Mouse (Mus musculus) thymus, adult 2 months (tissue): ENCODE results near the gene Pitpnm2. TPM values are rescaled to one million over a fixed set of nuclear protein-coding genes. Genes with fewer than 3 reads are reported as not detected.

Experiments
- DNase-seq: peaks from one replicate; pipeline ENCODE4 v3.0.0; 2021
- H3K27ac ChIP-seq: fragments of 200-500 bp; 2 replicates; pipeline ENCODE4 v1.5.1; 2012; ENCODE audit warnings: low read length, control low read depth; ENCODE audit not compliant: control insufficient read depth, insufficient read depth
- H3K27me3 ChIP-seq: fragments of 200-500 bp; 2 replicates; pipeline ENCODE4 v1.6.1; 2012; ENCODE audit warnings: mild to moderate bottlenecking, low read length, moderate library complexity, mixed read lengths; ENCODE audit not compliant: control insufficient read depth, insufficient read depth
- H3K36me3 ChIP-seq: fragments of 200-500 bp; 2 replicates; pipeline ENCODE4 v1.6.1; 2012; ENCODE audit warnings: mild to moderate bottlenecking, low read length, moderate library complexity; ENCODE audit not compliant: control insufficient read depth, insufficient read depth
- H3K4me1 ChIP-seq: fragments of 200-500 bp; replicated peaks from 2 replicates; pipeline ENCODE4 v1.6.1; 2012; ENCODE audit warnings: low read length; ENCODE audit not compliant: control insufficient read depth, insufficient read depth
- H3K4me3 ChIP-seq: fragments of 200-500 bp; 2 replicates; pipeline ENCODE4 v1.5.1; 2012; ENCODE audit warnings: mild to moderate bottlenecking, low read length, control low read depth, moderate library complexity; ENCODE audit not compliant: control insufficient read depth, insufficient read depth
- CTCF ChIP-seq: fragments of 200-500 bp; IDR thresholded peaks from 2 replicates; pipeline ENCODE4 v1.5.1; 2012; ENCODE audit warnings: mild to moderate bottlenecking, control low read depth, low read length, moderate library complexity, borderline replicate concordance; ENCODE audit not compliant: control insufficient read depth, poor library complexity, insufficient read depth; ENCODE audit errors: extremely low read depth
- POLR2A ChIP-seq: fragments of 200-500 bp; IDR thresholded peaks from 2 replicates; pipeline ENCODE4 v1.6.1; 2012; ENCODE audit warnings: mild to moderate bottlenecking, low read length, control low read depth, moderate library complexity; ENCODE audit not compliant: control insufficient read depth, poor library complexity, insufficient read depth; ENCODE audit errors: extremely low read depth
- WGBS: fragments of 180-500 bp; shearing (Covaris S2); methylation state at CpG from one replicate; pipeline ENCODE4 v1.1.7; 2018; 5-methylcytosine and 5-hydroxymethylcytosine counted together
- polyA plus RNA-seq: library from polyadenylated mRNA; depleted of rRNA; stranded (reverse); fragments of >200 nt; gene quantifications from 2 replicates; pipeline ENCODE4 v1.2.3, GENCODE M21; 2012

Pitpnm2 gene
- polyA plus RNA-seq, 1 experiment: 279 TPM

GRCm38 (mm10) chr5:124262090-124262489 is 12.5 kb upstream of the Pitpnm2 start:
- Histone ChIP-seq H3K4me1 (no peaks in the 10 kb centered on the region; the same call in 1 of the 2 replicates), H3K4me3 (no peak overlapping the region), H3K36me3 (peaks cover 56% of the 10 kb centered on the region), H3K27me3 (no peaks in the 10 kb centered on the region), H3K27ac (no peak overlapping the region)
- no peak for DNase-seq
- 94% methylated on average over 4 of the region's 4 CpGs for WGBS
- TF ChIP-seq CTCF: no peak
- no peak for TF ChIP-seq POLR2A

GRCm38 (mm10) chr5:124259133-124259532 is 9.6 kb upstream of the Pitpnm2 start:
- Histone ChIP-seq H3K27me3 (no peaks in the 10 kb centered on the region), H3K4me1 (no peaks in the 10 kb centered on the region), H3K27ac (no peak overlapping the region), H3K4me3 (no peak overlapping the region), H3K36me3 (peaks cover 36% of the 10 kb centered on the region)
- 53% methylated on average over 2 of the region's 2 CpGs for WGBS
- TF ChIP-seq CTCF (no peak), POLR2A (no peak)
- DNase-seq: no peak

GRCm38 (mm10) chr5:124258026-124258425 is 8.5 kb upstream of the Pitpnm2 start:
- no peak for DNase-seq
- no peak overlapping the region for H3K4me3 ChIP-seq
- WGBS: 100% methylated on average over 1 of the region's 1 CpGs
- peaks cover 29% of the 10 kb centered on the region for H3K36me3 ChIP-seq
- no peaks in the 10 kb centered on the region for H3K27me3 ChIP-seq
- no peak overlapping the region for H3K27ac ChIP-seq
- no peaks in the 10 kb centered on the region for H3K4me1 ChIP-seq
- TF ChIP-seq POLR2A (no peak), CTCF (no peak)

GRCm38 (mm10) chr5:124255141-124255540 is 5.6 kb upstream of the Pitpnm2 start:
- no peak for TF ChIP-seq POLR2A
- no peak for TF ChIP-seq CTCF
- H3K36me3 ChIP-seq: peaks cover 23% of the 10 kb centered on the region
- H3K4me1 ChIP-seq: peaks cover 3% of the 10 kb centered on the region
- H3K27ac ChIP-seq: no peak overlapping the region
- WGBS: 97% methylated on average over 7 of the region's 7 CpGs
- no peaks in the 10 kb centered on the region for H3K27me3 ChIP-seq
- H3K4me3 ChIP-seq: no peak overlapping the region
- no peak for DNase-seq

GRCm38 (mm10) chr5:124253555-124253954 is 4.0 kb upstream of the Pitpnm2 start:
- no peak overlapping the region for H3K27ac ChIP-seq
- H3K4me1 ChIP-seq: peaks cover 8% of the 10 kb centered on the region
- TF ChIP-seq CTCF: no peak
- TF ChIP-seq POLR2A: no peak
- H3K36me3 ChIP-seq: peaks cover 10% of the 10 kb centered on the region
- H3K4me3 ChIP-seq: no peak overlapping the region
- WGBS: 95% methylated on average over 8 of the region's 8 CpGs
- H3K27me3 ChIP-seq: no peaks in the 10 kb centered on the region
- DNase-seq: no peak

GRCm38 (mm10) chr5:124252580-124253320 is 3.2 kb upstream of the Pitpnm2 start:
- no peak for TF ChIP-seq POLR2A
- no peak for TF ChIP-seq CTCF
- H3K4me3 ChIP-seq: no peak overlapping the region
- H3K36me3 ChIP-seq: peaks cover 2% of the 10 kb centered on the region
- no peaks in the 10 kb centered on the region for H3K27me3 ChIP-seq
- no peak overlapping the region for H3K27ac ChIP-seq
- WGBS: 98% methylated on average over 13 of the region's 13 CpGs
- DNase-seq: no peak
- peaks cover 14% of the 10 kb centered on the region for H3K4me1 ChIP-seq
